Comparison of ENCODE assay signal across 8 mouse cellular contexts in the genomic region with DNA sequence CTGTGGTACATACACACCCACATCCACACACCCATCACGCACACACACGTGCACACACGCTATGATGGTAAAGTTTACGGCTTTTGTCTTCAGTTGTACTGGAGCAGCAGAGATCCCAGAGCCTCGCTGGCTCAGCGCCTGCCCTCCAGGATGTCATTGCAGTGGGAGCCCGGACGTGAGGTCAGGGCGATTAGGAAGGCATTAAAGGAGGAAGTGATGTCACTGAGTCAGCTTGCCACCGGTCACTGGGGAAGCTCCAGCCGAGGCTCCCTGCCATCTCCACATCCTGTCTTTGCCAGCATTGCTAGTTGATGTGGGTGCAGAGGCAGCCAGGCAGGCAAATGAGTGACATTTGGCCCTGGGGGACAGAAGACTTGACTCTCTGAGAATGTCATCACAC.
DNase-seq lines count a peak whose midpoint lies in the region; ATAC-seq lines count a peak whose summit lies in the region.

No protein-coding gene starts in this region.

- peak overlapping the region; percentile 22 for H3K4me2 ChIP-seq in heart, embryonic 11.5 days
- H3K4me2 ChIP-seq in hindbrain, embryonic 16.5 days (ENCODE audit: low read length): no peak overlapping the region

- WGBS in heart, embryonic 11.5 days (ENCODE audit: insufficient replicate concordance): 65% methylated on average over 11 of the region's 11 CpGs
- WGBS in hindbrain, embryonic 16.5 days: 77% methylated on average over 11 of the region's 11 CpGs

- H3K4me1 ChIP-seq in heart, embryonic 11.5 days (ENCODE audit: control insufficient read depth, insufficient read depth, low read length): peaks cover 8% of the 10 kb centered on the region
- H3K4me1 ChIP-seq in hindbrain, embryonic 16.5 days (ENCODE audit: control insufficient read depth, insufficient read depth, low read depth, low read length): peaks cover 3% of the 10 kb centered on the region; the same call in 1 of the 2 replicates

- no peaks in the 10 kb centered on the region for H3K36me3 ChIP-seq in heart, embryonic 11.5 days (ENCODE audit: control insufficient read depth, insufficient read depth, low read length)
- 0 out of 2 replicates have a peak, but pooled peaks cover 2% of the 10 kb centered on the region for H3K36me3 ChIP-seq in hindbrain, embryonic 16.5 days (ENCODE audit: control insufficient read depth, insufficient read depth, low read length)

- no peak overlapping the region for H3K4me3 ChIP-seq in heart, embryonic 11.5 days (ENCODE audit: low read depth, low read length)
- no peak overlapping the region for H3K4me3 ChIP-seq in hindbrain, embryonic 16.5 days (ENCODE audit: low read length)

- H3K9me3 ChIP-seq in heart, embryonic 11.5 days (replicated peaks; ENCODE audit: control insufficient read depth, low read length): no peaks in the 10 kb centered on the region
- H3K9me3 ChIP-seq in hindbrain, embryonic 16.5 days (ENCODE audit: control insufficient read depth, low read length): no peaks in the 10 kb centered on the region

- no peak for ATAC-seq in heart, embryonic 11.5 days (replicated peaks; ENCODE audit: insufficient number of reproducible peaks, low FRiP score, low TSS enrichment)
- peak; percentile 95 for ATAC-seq in monocyte, adult 5-6 weeks (replicated peaks; ENCODE audit: insufficient number of reproducible peaks, low FRiP score, low TSS enrichment, poor library complexity, severe bottlenecking)
- ATAC-seq in hindbrain, embryonic 16.5 days: no peak

- no peaks in the 10 kb centered on the region for H3K27me3 ChIP-seq in heart, embryonic 11.5 days (ENCODE audit: control insufficient read depth, insufficient read depth, low read length)
- no peaks in the 10 kb centered on the region for H3K27me3 ChIP-seq in hindbrain, embryonic 16.5 days (replicated peaks; ENCODE audit: control insufficient read depth, insufficient read depth, low read length)

- H3K27ac ChIP-seq in heart, embryonic 11.5 days (ENCODE audit: low read depth, low read length): peak overlapping the region; percentile 50; the same call in 1 of the 2 replicates
- H3K27ac ChIP-seq in hindbrain, embryonic 16.5 days (ENCODE audit: low read depth, low read length): no peak overlapping the region

- H3K9ac ChIP-seq in heart, embryonic 11.5 days (ENCODE audit: low read depth, low read length): no peak overlapping the region; the same call in 1 of the 2 replicates
- H3K9ac ChIP-seq in hindbrain, embryonic 16.5 days (ENCODE audit: low read depth, low read length): no peak overlapping the region

- peak; percentile 73 for DNase-seq in 3134 (ENCODE audit: extremely low read depth, insufficient read length, low spot score)
- peak; percentile 64 for DNase-seq in adrenal gland, adult 2 months
- peak; percentile 76 to 77 for DNase-seq in kidney, postnatal 36 days
- no peak for DNase-seq in right cerebral cortex, adult 18-20 months
- no peak for DNase-seq in right cerebral cortex, postnatal 25 days

Comparison
In these comparisons a context has a peak if more than half of its experiments do, and no peak if none do; other contexts are left out.
1. DNase-seq: peak in 3134 (single experiment), adrenal gland, adult 2 months (single experiment) and kidney, postnatal 36 days (2 of 2); none in right cerebral cortex, adult 18-20 months (single experiment) and right cerebral cortex, postnatal 25 days (single experiment).